In genomic region chr2:71919227-71919647, GRCm38 (mm10) we compare ENCODE assay signal across 10 mouse cellular contexts. TPM values are rescaled to one million over a fixed set of nuclear protein-coding genes. Genes with fewer than 3 reads are reported as not detected.
DNase-seq lines count a peak whose midpoint lies in the region; ATAC-seq lines count a peak whose summit lies in the region.
"Had no signal": no experiment of that assay in that cellular context is flagged by ENCODE, and none has a peak within 500 bp of the region (broad histone marks: within the 10 kb centered on the region; RNA-seq: fewer than 3 reads in every experiment).

No protein-coding gene starts in this region.

- H3K4me3 ChIP-seq in embryonic facial prominence, embryonic 14.5 days (ENCODE audit: low read depth, low read length) = no peak overlapping the region
- no peak overlapping the region for H3K4me3 ChIP-seq in embryonic facial prominence, embryonic 10.5 days
- no peak overlapping the region for H3K4me3 ChIP-seq in neural tube, embryonic 15.5 days (replicated peaks)
- H3K4me3 ChIP-seq: erythroblast, embryonic 14.5 days; neural tube, embryonic 12.5 days had no signal

- no peak; the same call in 1 of the 2 replicates for ATAC-seq in embryonic facial prominence, embryonic 14.5 days (ENCODE audit: low read depth)
- ATAC-seq in neural tube, embryonic 15.5 days (ENCODE audit: low FRiP score) = no peak

- peak; percentile 59 for DNase-seq in embryonic facial prominence, embryonic 14.5 days (ENCODE audit: low spot score)
- no peak for DNase-seq in embryonic facial prominence, embryonic 10.5 days (ENCODE audit: low spot score)
- peak; percentile 36 for DNase-seq in neural tube, embryonic 10.5 days (ENCODE audit: extremely low spot score, low spot score)
- peak; percentile 61 for DNase-seq in embryo, embryonic 11.5 days (ENCODE audit: low read depth, low spot score)
- peak; percentile 13 for DNase-seq in telencephalon, adult 2 months (ENCODE audit: low read depth, low spot score)
- DNase-seq in layer of hippocampus, postnatal 14 days (ENCODE audit: low spot score in 2 of 2) = no peak
- DNase-seq in left cerebral cortex, postnatal 36 days (ENCODE audit: low spot score in 2 of 2) = no peak

- 60% methylated on average over 11 of the region's 11 CpGs for WGBS in embryonic facial prominence, embryonic 14.5 days
- WGBS in embryonic facial prominence, embryonic 10.5 days = 82% methylated on average over 11 of the region's 11 CpGs
- WGBS in neural tube, embryonic 15.5 days = 66% methylated on average over 11 of the region's 11 CpGs

- intact Hi-C loops in left cerebral cortex, postnatal 36 days (cut with DNase I) = no loop called here

- H3K9me3 ChIP-seq in embryonic facial prominence, embryonic 14.5 days (ENCODE audit: control insufficient read depth, low read length) = no peaks in the 10 kb centered on the region
- no peaks in the 10 kb centered on the region for H3K9me3 ChIP-seq in embryonic facial prominence, embryonic 10.5 days
- H3K9me3 ChIP-seq in neural tube, embryonic 15.5 days (replicated peaks) = no peaks in the 10 kb centered on the region
- H3K9me3 ChIP-seq: neural tube, embryonic 12.5 days had no signal

- no peak overlapping the region for H3K9ac ChIP-seq in embryonic facial prominence, embryonic 14.5 days (ENCODE audit: low read depth, low read length)
- H3K9ac ChIP-seq in neural tube, embryonic 15.5 days (replicated peaks) = no peak overlapping the region
- H3K9ac ChIP-seq: neural tube, embryonic 12.5 days had no signal

- H3K36me3 ChIP-seq in embryonic facial prominence, embryonic 14.5 days (ENCODE audit: control insufficient read depth, insufficient read depth, low read length) = no peaks in the 10 kb centered on the region
- no peaks in the 10 kb centered on the region for H3K36me3 ChIP-seq in embryonic facial prominence, embryonic 10.5 days (replicated peaks)
- no peaks in the 10 kb centered on the region for H3K36me3 ChIP-seq in neural tube, embryonic 15.5 days
- H3K36me3 ChIP-seq: neural tube, embryonic 12.5 days had no signal

- H3K27me3 ChIP-seq in embryonic facial prominence, embryonic 14.5 days (replicated peaks; ENCODE audit: control insufficient read depth, insufficient read depth, low read length) = no peaks in the 10 kb centered on the region
- H3K27me3 ChIP-seq in embryonic facial prominence, embryonic 10.5 days (replicated peaks; ENCODE audit: low read depth, poor library complexity, severe bottlenecking) = no peaks in the 10 kb centered on the region
- no peaks in the 10 kb centered on the region for H3K27me3 ChIP-seq in neural tube, embryonic 15.5 days (replicated peaks)
- H3K27me3 ChIP-seq: neural tube, embryonic 12.5 days had no signal

- H3K27ac ChIP-seq in embryonic facial prominence, embryonic 14.5 days (replicated peaks; ENCODE audit: low read depth, low read length) = no peak overlapping the region
- no peak overlapping the region for H3K27ac ChIP-seq in embryonic facial prominence, embryonic 10.5 days (replicated peaks)
- no peak overlapping the region for H3K27ac ChIP-seq in neural tube, embryonic 15.5 days (replicated peaks)
- H3K27ac ChIP-seq: neural tube, embryonic 12.5 days had no signal

- no peaks in the 10 kb centered on the region for H3K4me1 ChIP-seq in embryonic facial prominence, embryonic 14.5 days (ENCODE audit: control insufficient read depth, insufficient read depth, low read length)
- no peaks in the 10 kb centered on the region for H3K4me1 ChIP-seq in embryonic facial prominence, embryonic 10.5 days
- no peaks in the 10 kb centered on the region for H3K4me1 ChIP-seq in neural tube, embryonic 15.5 days
- H3K4me1 ChIP-seq: neural tube, embryonic 12.5 days had no signal

- no peak overlapping the region for H3K4me2 ChIP-seq in embryonic facial prominence, embryonic 14.5 days (ENCODE audit: low read depth, low read length)
- H3K4me2 ChIP-seq in neural tube, embryonic 15.5 days = no peak overlapping the region
- H3K4me2 ChIP-seq: neural tube, embryonic 12.5 days had no signal

RNA-seq across cellular contexts. Expression of gene Pdk1, which starts 46.2 kb away (rescaled TPM):
- 54.7 and 67.2 TPM in 2 replicates for polyA plus RNA-seq in embryonic facial prominence, embryonic 14.5 days (2014; fragmentation: Nextera tagmentation; extraction: Ambion mirVana)
- polyA plus RNA-seq in embryonic facial prominence, embryonic 10.5 days (2016; fragmentation: Nextera tagmentation; extraction: Ambion mirVana) = 53.6 TPM in 2 replicates
- polyA plus RNA-seq in neural tube, embryonic 15.5 days (2015; fragmentation: Nextera tagmentation; extraction: Ambion mirVana) = 18.4 and 26.4 TPM in 2 replicates
- 10 to 100 TPM; 30.1 to 33.5 TPM for total RNA-seq in layer of hippocampus, postnatal 14 days (2021)
- 10 to 100 TPM; 45.1 to 49.7 TPM for total RNA-seq in left cerebral cortex, postnatal 36 days (2021)

Comparison
In these comparisons a context has a peak if more than half of its experiments do, and no peak if none do; other contexts are left out.
1. DNase-seq: peak in embryonic facial prominence, embryonic 14.5 days (single experiment), neural tube, embryonic 10.5 days (single experiment), embryo, embryonic 11.5 days (single experiment) and telencephalon, adult 2 months (single experiment); none in embryonic facial prominence, embryonic 10.5 days (single experiment), layer of hippocampus, postnatal 14 days (0 of 2) and left cerebral cortex, postnatal 36 days (0 of 2).